In the genomic region with DNA sequence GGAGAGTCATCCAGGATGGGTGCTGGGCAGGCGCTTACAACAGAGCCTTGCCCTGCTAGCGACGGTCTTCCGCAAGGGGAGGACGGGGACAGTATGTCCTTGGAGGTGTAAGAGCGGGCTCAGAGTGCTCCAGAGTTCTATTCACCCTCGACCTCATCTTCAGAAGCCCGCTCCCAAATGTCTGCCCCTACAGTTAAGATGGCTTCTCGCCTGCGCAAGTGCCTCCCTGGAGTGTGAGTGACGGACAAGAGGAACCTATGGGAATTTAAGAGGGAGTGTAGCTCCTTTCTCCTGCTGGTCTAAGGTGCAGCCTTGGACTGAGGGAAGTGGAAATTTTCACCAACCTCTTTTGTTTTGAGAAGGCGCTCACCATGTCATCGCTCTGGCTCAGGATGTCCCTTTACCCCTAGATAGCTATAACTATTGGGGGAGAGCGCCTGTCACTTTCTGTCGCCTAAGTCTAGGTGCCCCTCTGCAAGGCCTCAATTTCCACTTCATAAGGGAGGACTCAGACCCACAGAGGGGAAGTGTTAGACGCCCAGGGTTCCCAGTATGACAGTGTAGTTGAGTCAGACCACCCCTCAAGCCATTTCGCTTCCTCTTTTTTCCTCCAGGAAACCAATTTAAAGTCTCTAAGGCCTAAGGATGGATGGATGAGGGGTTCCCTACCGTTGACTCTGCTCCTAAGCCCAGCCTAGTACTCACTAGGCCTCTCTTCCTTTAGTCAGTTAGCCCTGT, we compare ENCODE assay signal across 8 mouse cellular contexts. TPM values are rescaled to one million over a fixed set of nuclear protein-coding genes. Genes with fewer than 3 reads are reported as not detected.
DNase-seq lines count a peak whose midpoint lies in the region; ATAC-seq and TF ChIP-seq lines count a peak whose summit lies in the region.

A gene (minus strand): TSS at position 212 of the 738 bp plus-strand sequence.

- no peaks in the 10 kb centered on the region for H3K9me3 ChIP-seq in kidney, embryonic 14.5 days (ENCODE audit: control insufficient read depth, low read length)
- H3K9me3 ChIP-seq in forebrain, postnatal 0 days (ENCODE audit: low read length): no peaks in the 10 kb centered on the region
- no peaks in the 10 kb centered on the region for H3K9me3 ChIP-seq in intestine, embryonic 16.5 days (ENCODE audit: control insufficient read depth, low read length)
- no peaks in the 10 kb centered on the region for H3K9me3 ChIP-seq in midbrain, embryonic 11.5 days (ENCODE audit: control insufficient read depth, low read length)

- H3K9ac ChIP-seq in kidney, embryonic 14.5 days (ENCODE audit: low read depth, low read length): peak within 1 kb of the TSS; percentile 78
- peak within 1 kb of the TSS; percentile 60 for H3K9ac ChIP-seq in forebrain, postnatal 0 days
- H3K9ac ChIP-seq in intestine, embryonic 16.5 days (ENCODE audit: low read depth, low read length): peak within 1 kb of the TSS; percentile 82
- H3K9ac ChIP-seq in midbrain, embryonic 11.5 days (ENCODE audit: low read length): peak within 1 kb of the TSS; percentile 75

- peak within 1 kb of the TSS; percentile 73 for H3K4me2 ChIP-seq in kidney, embryonic 14.5 days (replicated peaks; ENCODE audit: low read depth, low read length)
- H3K4me2 ChIP-seq in forebrain, postnatal 0 days (ENCODE audit: low read depth): peak within 1 kb of the TSS; percentile 74
- H3K4me2 ChIP-seq in intestine, embryonic 16.5 days (ENCODE audit: low read depth, low read length): peak within 1 kb of the TSS; percentile 81
- peak within 1 kb of the TSS; percentile 44 for H3K4me2 ChIP-seq in midbrain, embryonic 11.5 days

- H3K4me1 ChIP-seq in kidney, embryonic 14.5 days (ENCODE audit: control insufficient read depth, insufficient read depth, low read length): peaks cover 30% of the 10 kb centered on the region
- H3K4me1 ChIP-seq in forebrain, postnatal 0 days (ENCODE audit: insufficient read depth): 0 out of 2 replicates have a peak, but pooled peaks cover 5% of the 10 kb centered on the region
- H3K4me1 ChIP-seq in intestine, embryonic 16.5 days (ENCODE audit: control insufficient read depth, insufficient read depth, low read length): peaks cover 32% of the 10 kb centered on the region
- peaks cover 26% of the 10 kb centered on the region for H3K4me1 ChIP-seq in midbrain, embryonic 11.5 days (ENCODE audit: control insufficient read depth, insufficient read depth, low read length)

- 38% methylated on average over 18 of the region's 18 CpGs for WGBS in kidney, embryonic 14.5 days
- WGBS in forebrain, postnatal 0 days: 52% methylated on average over 18 of the region's 18 CpGs
- 52% methylated on average over 18 of the region's 18 CpGs for WGBS in intestine, embryonic 16.5 days
- WGBS in midbrain, embryonic 11.5 days: 40% methylated on average over 18 of the region's 18 CpGs

- no peaks in the 10 kb centered on the region for H3K27me3 ChIP-seq in kidney, embryonic 14.5 days (ENCODE audit: control insufficient read depth, insufficient read depth, low read length)
- no peaks in the 10 kb centered on the region for H3K27me3 ChIP-seq in forebrain, postnatal 0 days (ENCODE audit: insufficient read depth, low read length)
- H3K27me3 ChIP-seq in intestine, embryonic 16.5 days (replicated peaks; ENCODE audit: control insufficient read depth, insufficient read depth, low read length): no peaks in the 10 kb centered on the region
- no peaks in the 10 kb centered on the region for H3K27me3 ChIP-seq in midbrain, embryonic 11.5 days (ENCODE audit: control insufficient read depth, insufficient read depth, low read length)

- peaks cover 14% of the 10 kb centered on the region; the same call in 1 of the 2 replicates for H3K36me3 ChIP-seq in kidney, embryonic 14.5 days (ENCODE audit: control insufficient read depth, insufficient read depth, low read length)
- no peaks in the 10 kb centered on the region; the same call in 1 of the 2 replicates for H3K36me3 ChIP-seq in forebrain, postnatal 0 days (ENCODE audit: insufficient read depth)
- H3K36me3 ChIP-seq in intestine, embryonic 16.5 days (ENCODE audit: control insufficient read depth, insufficient read depth, low read length): 0 out of 2 replicates have a peak, but pooled peaks cover 4% of the 10 kb centered on the region
- 0 out of 2 replicates have a peak, but pooled peaks cover 3% of the 10 kb centered on the region for H3K36me3 ChIP-seq in midbrain, embryonic 11.5 days (ENCODE audit: control insufficient read depth, insufficient read depth, low read length)

- peak within 1 kb of the TSS; percentile 71 for H3K4me3 ChIP-seq in kidney, embryonic 14.5 days (ENCODE audit: low read length)
- H3K4me3 ChIP-seq in forebrain, postnatal 0 days (ENCODE audit: low read depth, low read length): peak within 1 kb of the TSS; percentile 51
- peak within 1 kb of the TSS; percentile 72 for H3K4me3 ChIP-seq in intestine, embryonic 16.5 days (ENCODE audit: low read length)
- H3K4me3 ChIP-seq in midbrain, embryonic 11.5 days (ENCODE audit: low read depth, low read length): peak within 1 kb of the TSS; percentile 55

- no peak for TF ChIP-seq CTCF in forebrain, postnatal 0 days (IDR thresholded peaks at IDR 0.05; ENCODE audit: low read depth)

- H3K27ac ChIP-seq in kidney, embryonic 14.5 days (ENCODE audit: low read depth, low read length): peak within 1 kb of the TSS; percentile 47; the same call in 1 of the 2 replicates
- no peak within 1 kb of the TSS for H3K27ac ChIP-seq in forebrain, postnatal 0 days (ENCODE audit: low read depth, low read length)
- peak within 1 kb of the TSS; percentile 66; the same call in 1 of the 2 replicates for H3K27ac ChIP-seq in intestine, embryonic 16.5 days (ENCODE audit: low read length)
- H3K27ac ChIP-seq in midbrain, embryonic 11.5 days (ENCODE audit: low read depth, low read length): no peak within 1 kb of the TSS

- peak; percentile 1; the same call in 1 of the 2 replicates for ATAC-seq in kidney, embryonic 14.5 days (ENCODE audit: low FRiP score, low TSS enrichment)
- ATAC-seq in activated CD4-positive, CD25-positive, alpha-beta regulatory T cell, adult 4 months: no peak
- ATAC-seq in forebrain, postnatal 0 days: no peak
- ATAC-seq in intestine, embryonic 16.5 days: no peak
- ATAC-seq in midbrain, embryonic 11.5 days (ENCODE audit: low FRiP score): no peak; the same call in 1 of the 2 replicates

- no peak for DNase-seq in kidney, postnatal 25 days
- no peak for DNase-seq in forebrain, postnatal 0 days
- no peak for DNase-seq in midbrain, embryonic 11.5 days (ENCODE audit: low spot score, missing footprints)
- no peak for DNase-seq in cerebellum, adult 8-10 months
- no peak for DNase-seq in right cerebral cortex, postnatal 14 days

RNA-seq across cellular contexts. Expression of the gene that starts here (rescaled TPM):
- 36.4 and 43.1 TPM in 2 replicates for polyA plus RNA-seq in kidney, embryonic 14.5 days (2014; fragmentation: Nextera tagmentation; extraction: Ambion mirVana)
- polyA plus RNA-seq in activated CD4-positive, CD25-positive, alpha-beta regulatory T cell, adult 4 months (2017; shearing (Covaris generic)): 10 to 100 TPM; 13.6 to 14.2 TPM
- total RNA-seq in forebrain, postnatal 0 days (2014; rRNA removed): 16.5 and 20.6 TPM in 2 replicates
- polyA plus RNA-seq in forebrain, postnatal 0 days (2015; fragmentation: Nextera tagmentation; extraction: Ambion mirVana): 13.7 and 17.7 TPM in 2 replicates
- 23.4 and 26.3 TPM in 2 replicates for polyA plus RNA-seq in intestine, embryonic 16.5 days (2015; fragmentation: Nextera tagmentation; extraction: Ambion mirVana)
- polyA plus RNA-seq in midbrain, embryonic 11.5 days (2014; fragmentation: Nextera tagmentation; extraction: Ambion mirVana): 23.6 and 26.9 TPM in 2 replicates

Comparison
In these comparisons a context has a peak if more than half of its experiments do, and no peak if none do; other contexts are left out.
1. H3K27ac ChIP-seq: peak in kidney, embryonic 14.5 days (single experiment) and intestine, embryonic 16.5 days (single experiment); none in forebrain, postnatal 0 days (single experiment) and midbrain, embryonic 11.5 days (single experiment).
2. Peak in every context shown above with its lines, with median percentiles within 50 percentile points of each other: H3K4me2 ChIP-seq, H3K4me3 ChIP-seq and H3K9ac ChIP-seq.